Mouse (Mus musculus) thymus, adult 2 months (tissue): Measurements from ENCODE around the gene Prdx6b.

ENCODE experiments used
- CTCF ChIP-seq: fragments of 200-500 bp; IDR thresholded peaks from 2 replicates; pipeline ENCODE4 v1.5.1; 2012; ENCODE audit warnings: mild to moderate bottlenecking, control low read depth, low read length, moderate library complexity, borderline replicate concordance; ENCODE audit not compliant: control insufficient read depth, poor library complexity, insufficient read depth; ENCODE audit errors: extremely low read depth
- POLR2A ChIP-seq: fragments of 200-500 bp; IDR thresholded peaks from 2 replicates; pipeline ENCODE4 v1.6.1; 2012; ENCODE audit warnings: mild to moderate bottlenecking, low read length, control low read depth, moderate library complexity; ENCODE audit not compliant: control insufficient read depth, poor library complexity, insufficient read depth; ENCODE audit errors: extremely low read depth

DNA sequence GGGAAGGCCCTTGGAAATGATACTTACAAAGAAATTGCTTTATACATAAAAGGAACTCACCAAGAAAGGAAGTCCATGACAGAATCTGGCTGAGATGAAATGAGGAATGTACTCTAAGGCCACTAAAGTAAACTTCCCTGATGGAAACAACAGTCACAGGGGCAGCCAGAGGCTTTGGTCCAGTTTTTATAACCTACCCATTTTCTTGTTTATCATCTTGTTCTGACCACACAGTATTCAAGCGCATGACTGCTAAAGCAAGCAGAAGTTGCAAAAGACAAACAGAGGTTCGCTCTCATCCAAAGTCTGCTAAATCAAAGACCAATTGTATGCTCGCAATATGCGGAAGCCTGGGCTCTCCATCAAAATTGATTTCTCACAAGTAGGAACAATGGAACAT lies 8.5 kb downstream of the Prdx6b start:
- TF ChIP-seq CTCF, result no peak
- no peak for TF ChIP-seq POLR2A
